Mouse (Mus musculus) E14TG2a.4 (cell line): ENCODE measurements at regions not wholly inside any gene's neighbourhood (a gene's known extent, or its start where the extent isn't known, plus 50 kb on each side); places are given as distances from the start of the nearest gene placed in this dataset.

Source experiments
- H3K27me3 ChIP-seq: 2 replicates; pipeline ENCODE4 v1.6.1; 2014; ENCODE audit warnings: low read length, control low read depth; ENCODE audit not compliant: insufficient read depth
- H3K36me3 ChIP-seq: 2 replicates; pipeline ENCODE4 v1.6.1; 2014; ENCODE audit warnings: low read length, control low read depth; ENCODE audit not compliant: insufficient read depth
- H3K4me1 ChIP-seq: replicated peaks from 2 replicates; pipeline ENCODE4 v1.6.1; 2014; ENCODE audit warnings: low read depth, low read length, control low read depth
- H3K4me3 ChIP-seq: replicated peaks from 2 replicates; pipeline ENCODE4 v1.5.1; 2014; ENCODE audit warnings: mild to moderate bottlenecking, low read length
- H3K9me3 ChIP-seq: 2 replicates; pipeline ENCODE4 v1.6.1; 2014; ENCODE audit warnings: low read length, control low read depth
- CTCF ChIP-seq: conservative IDR thresholded peaks from 2 replicates; pipeline ENCODE4 v1.5.1; 2014; ENCODE audit warnings: low read length
- NANOG ChIP-seq: IDR thresholded peaks from 2 replicates; pipeline ENCODE4 v1.6.1; 2014; ENCODE audit warnings: borderline replicate concordance, low read length, mixed read lengths
- POU5F1 ChIP-seq: IDR thresholded peaks from 2 replicates; pipeline ENCODE4 v1.6.1; 2014; ENCODE audit warnings: low read length, borderline replicate concordance

DNA sequence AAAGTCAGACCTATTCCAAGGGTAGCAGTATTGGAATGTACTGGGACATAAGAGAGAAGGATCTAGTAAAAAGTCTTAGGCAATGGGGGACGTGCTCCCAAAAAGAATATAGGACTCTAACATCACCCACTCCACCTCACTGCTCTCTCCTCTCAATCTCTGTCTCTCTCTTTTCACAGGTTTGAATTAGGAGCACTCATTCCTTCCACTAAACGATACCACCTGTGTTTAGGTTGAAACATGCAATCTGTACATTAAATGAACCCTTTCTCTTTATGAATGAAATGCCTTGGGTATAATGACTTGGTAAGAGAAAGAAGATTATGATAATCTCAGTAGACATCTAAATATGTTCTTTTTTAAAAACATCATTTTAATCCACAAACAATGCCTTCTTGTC is 129.4 kb downstream of the Zpld1 start:
- no peaks in the 10 kb centered on the region for H3K9me3 ChIP-seq
- TF ChIP-seq POU5F1: no peak
- H3K4me1 ChIP-seq: no peaks in the 10 kb centered on the region
- H3K4me3 ChIP-seq: no peak overlapping the region
- H3K36me3 ChIP-seq: no peaks in the 10 kb centered on the region
- H3K27me3 ChIP-seq: no peaks in the 10 kb centered on the region

DNA sequence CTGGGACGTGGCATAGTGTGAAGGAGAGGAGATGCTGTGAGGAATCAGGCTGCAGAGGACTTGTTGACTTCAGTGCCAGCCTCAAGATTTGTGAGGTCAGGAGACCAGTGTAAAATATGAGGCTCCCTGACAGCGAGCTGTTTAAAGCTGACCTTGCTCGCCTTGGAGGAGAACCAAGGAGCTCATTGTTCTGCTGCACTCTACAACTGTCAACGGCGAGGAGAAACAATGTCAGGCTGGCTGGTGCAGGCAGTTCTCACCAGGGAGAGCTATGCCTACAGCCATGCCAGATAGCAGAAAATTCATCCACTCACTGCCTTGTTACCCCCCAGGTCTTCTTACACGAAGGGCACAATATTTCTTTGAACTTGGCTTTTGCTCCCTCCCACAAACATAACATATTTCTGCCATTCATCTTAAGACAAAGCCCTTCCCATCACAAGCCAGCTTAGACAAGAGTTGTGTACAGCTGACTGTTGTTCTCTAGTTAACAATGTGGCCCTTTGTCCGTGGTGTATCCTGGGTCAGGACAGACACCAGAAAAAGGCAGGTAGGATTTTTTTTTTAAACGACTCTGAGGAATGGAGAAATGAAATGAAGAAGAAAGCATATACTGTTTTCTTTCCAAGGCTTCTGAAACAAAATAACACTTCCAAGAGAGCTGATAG is 131.5 kb downstream of the Zpld1 start:
- Histone ChIP-seq H3K4me3 (no peak overlapping the region), H3K9me3 (no peaks in the 10 kb centered on the region), H3K4me1 (no peaks in the 10 kb centered on the region), H3K27me3 (no peaks in the 10 kb centered on the region), H3K36me3 (no peaks in the 10 kb centered on the region)
- no peak for TF ChIP-seq CTCF
- no peak for TF ChIP-seq NANOG
- no peak for TF ChIP-seq POU5F1

DNA sequence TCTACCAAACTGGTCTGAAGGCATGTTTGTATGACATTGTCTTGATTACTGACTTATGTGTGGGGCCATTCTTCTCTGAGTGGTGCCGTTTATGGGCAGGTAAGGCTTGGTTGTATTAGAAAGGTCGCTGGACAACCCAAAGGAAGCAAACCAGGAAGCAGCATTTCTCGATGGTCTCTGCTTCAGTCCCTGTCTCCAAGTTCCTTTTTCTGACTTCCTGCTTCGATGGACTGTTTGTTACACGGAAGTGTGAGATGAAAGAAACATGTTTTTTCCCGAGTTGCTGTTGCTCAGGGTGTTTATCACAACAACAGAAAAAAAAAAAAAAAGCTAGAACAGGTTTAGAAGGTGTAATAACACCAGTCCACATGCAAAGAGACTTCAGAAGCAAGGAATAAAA is 134.9 kb downstream of the Zpld1 start:
- Histone ChIP-seq H3K4me3 (no peak overlapping the region), H3K36me3 (no peaks in the 10 kb centered on the region), H3K9me3 (no peaks in the 10 kb centered on the region), H3K4me1 (no peaks in the 10 kb centered on the region), H3K27me3 (no peaks in the 10 kb centered on the region)
- TF ChIP-seq CTCF: no peak
- TF ChIP-seq POU5F1: no peak
- no peak for TF ChIP-seq NANOG

DNA sequence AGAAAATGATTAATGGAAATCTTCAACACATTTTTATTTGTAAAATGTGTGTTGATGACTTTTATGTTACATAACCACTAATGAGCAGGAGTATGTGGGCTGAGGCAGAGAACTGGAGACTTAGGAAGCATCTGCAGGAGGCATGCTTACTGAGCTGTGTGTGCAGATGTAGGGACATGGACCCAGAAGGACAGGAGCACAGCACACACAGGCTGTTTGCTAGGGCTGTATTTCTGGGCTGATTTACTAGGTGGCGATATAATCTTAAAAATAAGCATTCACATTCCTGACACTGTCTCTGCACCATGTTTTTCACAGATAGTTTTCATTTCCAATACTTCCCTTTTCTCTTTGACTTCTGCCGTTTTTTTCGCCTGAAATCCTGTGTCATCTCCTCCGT is 146.1 kb downstream of the Zpld1 start:
- Histone ChIP-seq H3K4me1 (no peaks in the 10 kb centered on the region), H3K36me3 (no peaks in the 10 kb centered on the region), H3K27me3 (no peaks in the 10 kb centered on the region), H3K9me3 (no peaks in the 10 kb centered on the region; the same call in 1 of the 2 replicates), H3K4me3 (no peak overlapping the region)
- TF ChIP-seq NANOG: no peak
- no peak for TF ChIP-seq POU5F1
- TF ChIP-seq CTCF: no peak

DNA sequence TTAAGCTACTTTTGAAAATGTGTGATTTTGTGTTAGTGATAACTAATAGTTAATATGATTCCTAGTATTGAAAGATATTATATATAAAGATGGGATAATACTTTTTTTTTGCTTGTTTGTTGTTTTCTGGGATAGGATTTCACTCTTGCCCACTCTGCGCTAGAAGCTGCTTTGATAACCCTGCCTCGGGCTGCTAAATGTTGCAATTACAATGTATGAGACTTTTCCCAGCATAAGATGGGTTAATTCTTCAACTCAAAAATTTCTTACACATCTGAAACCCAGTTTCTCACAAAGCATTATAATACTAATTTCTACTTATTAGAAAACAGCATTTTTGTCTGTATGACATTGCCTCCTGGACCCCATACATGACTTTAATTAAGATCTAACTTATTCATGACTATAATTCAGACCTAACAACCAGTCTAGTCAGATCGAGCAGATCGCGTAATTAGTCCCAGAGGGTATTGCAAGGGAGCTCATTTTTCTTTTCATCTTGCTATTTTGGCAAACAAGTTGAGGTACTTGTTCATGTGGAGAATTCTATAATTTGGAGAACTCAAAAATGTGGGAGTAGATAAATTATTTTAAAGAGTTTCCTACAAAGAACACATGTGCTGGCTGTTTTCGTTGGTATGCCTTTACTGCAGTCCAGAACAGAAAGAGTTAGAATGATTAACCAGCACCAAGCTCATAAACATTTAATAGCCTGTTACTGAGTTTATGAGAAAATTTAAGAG is 155.2 kb downstream of the Zpld1 start:
- H3K4me1 ChIP-seq: no peaks in the 10 kb centered on the region
- H3K27me3 ChIP-seq: no peaks in the 10 kb centered on the region
- no peaks in the 10 kb centered on the region for H3K9me3 ChIP-seq
- H3K36me3 ChIP-seq: no peaks in the 10 kb centered on the region
- TF ChIP-seq NANOG: no peak
- no peak for TF ChIP-seq POU5F1
- TF ChIP-seq CTCF: no peak
- no peak overlapping the region for H3K4me3 ChIP-seq

DNA sequence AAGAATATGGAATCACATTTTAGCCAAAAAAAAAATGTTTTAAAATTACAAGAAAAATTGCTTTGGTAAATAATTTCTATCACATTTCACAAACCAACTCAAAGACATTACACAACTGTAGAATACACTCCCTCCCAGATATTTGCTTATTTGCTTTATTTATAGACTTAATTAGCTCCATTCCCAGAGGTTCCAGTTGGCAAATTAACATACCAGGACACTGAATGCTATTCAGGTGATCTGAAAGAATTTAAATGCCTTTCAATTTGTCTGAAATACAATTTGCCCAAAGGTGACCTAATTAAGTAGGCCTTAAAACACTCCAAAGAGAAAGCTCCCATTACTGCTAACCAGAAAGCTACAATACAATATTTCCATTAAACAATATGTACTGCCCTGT is 162.8 kb downstream of the Zpld1 start:
- H3K9me3 ChIP-seq: no peaks in the 10 kb centered on the region
- TF ChIP-seq CTCF (no peak), NANOG (no peak), POU5F1 (no peak)

DNA sequence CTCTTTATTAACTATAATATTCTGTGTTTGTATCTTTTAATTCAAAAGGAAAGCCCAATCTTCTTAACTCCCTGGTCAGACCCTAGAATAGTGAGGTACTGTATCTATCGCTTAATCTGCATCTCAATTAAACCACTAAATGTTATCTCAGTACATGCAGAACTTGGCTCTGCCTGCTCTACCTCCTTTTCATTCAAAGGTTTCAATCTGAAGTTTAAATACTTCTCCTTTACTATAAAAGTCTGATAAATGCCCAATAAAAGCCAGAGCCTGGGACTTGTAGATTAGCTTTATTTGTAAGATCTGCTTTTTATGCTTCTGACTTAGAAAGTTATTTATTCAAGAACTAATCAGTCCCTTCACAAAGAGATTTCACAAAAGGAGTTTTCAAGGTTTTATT is 200.1 kb downstream of the Zpld1 start:
- Histone ChIP-seq H3K4me3 (no peak overlapping the region), H3K4me1 (no peaks in the 10 kb centered on the region), H3K9me3 (no peaks in the 10 kb centered on the region), H3K36me3 (no peaks in the 10 kb centered on the region), H3K27me3 (no peaks in the 10 kb centered on the region)
- no peak for TF ChIP-seq NANOG
- TF ChIP-seq CTCF: no peak
- TF ChIP-seq POU5F1: no peak

More for the DNA sequence above, 162.8 kb downstream of the Zpld1 start:
- no peaks in the 10 kb centered on the region for H3K4me1 ChIP-seq
- no peaks in the 10 kb centered on the region for H3K27me3 ChIP-seq
- no peaks in the 10 kb centered on the region for H3K36me3 ChIP-seq
- no peak overlapping the region for H3K4me3 ChIP-seq

DNA sequence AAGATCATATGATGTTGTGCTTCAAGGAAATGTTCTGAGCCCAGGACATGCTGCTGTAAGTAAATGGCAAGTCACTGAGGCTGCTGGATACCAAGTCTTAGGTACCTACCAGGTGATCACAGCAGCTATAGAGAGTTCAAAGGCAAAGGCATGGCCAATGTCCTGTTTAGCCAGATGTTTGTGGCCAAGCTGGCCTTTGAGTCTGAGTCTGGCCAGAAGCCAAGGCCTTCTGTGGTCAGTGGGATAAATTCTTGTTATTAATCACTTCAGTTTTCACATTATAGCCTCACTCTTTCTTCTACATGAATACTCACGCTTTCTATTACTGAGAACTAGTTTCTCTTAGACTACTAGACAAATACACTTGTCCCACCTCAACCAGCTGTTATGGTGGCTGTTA is 210.3 kb downstream of the Zpld1 start:
- Histone ChIP-seq H3K9me3 (no peaks in the 10 kb centered on the region), H3K4me1 (no peaks in the 10 kb centered on the region), H3K36me3 (no peaks in the 10 kb centered on the region), H3K4me3 (no peak overlapping the region), H3K27me3 (no peaks in the 10 kb centered on the region)
- TF ChIP-seq NANOG: no peak
- no peak for TF ChIP-seq POU5F1
- TF ChIP-seq CTCF: no peak
